Mouse (Mus musculus): ENCODE measurements around the gene Cotl1.

The Cotl1 gene

DNA sequence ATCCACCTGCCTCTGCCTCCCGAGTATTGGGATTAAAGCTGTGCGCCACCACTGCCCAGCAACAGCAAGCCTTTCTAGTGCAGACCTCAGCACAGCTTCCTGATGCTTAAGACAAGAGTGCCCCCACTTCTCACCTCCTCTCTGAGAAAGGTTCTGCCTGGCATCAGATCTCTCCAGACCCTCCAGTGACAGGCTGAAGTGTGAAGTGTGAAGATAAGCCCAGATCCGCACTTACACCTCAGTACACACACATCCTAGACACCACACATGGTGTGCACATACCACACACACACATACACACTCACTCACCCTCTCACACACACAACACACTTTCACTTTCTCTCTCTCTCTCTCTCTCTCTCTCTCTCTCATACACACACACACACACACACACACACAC is 53.5 kb downstream of the Cotl1 start:
- peak; percentile 72 for DNase-seq (ENCODE audit: low read depth)

DNA sequence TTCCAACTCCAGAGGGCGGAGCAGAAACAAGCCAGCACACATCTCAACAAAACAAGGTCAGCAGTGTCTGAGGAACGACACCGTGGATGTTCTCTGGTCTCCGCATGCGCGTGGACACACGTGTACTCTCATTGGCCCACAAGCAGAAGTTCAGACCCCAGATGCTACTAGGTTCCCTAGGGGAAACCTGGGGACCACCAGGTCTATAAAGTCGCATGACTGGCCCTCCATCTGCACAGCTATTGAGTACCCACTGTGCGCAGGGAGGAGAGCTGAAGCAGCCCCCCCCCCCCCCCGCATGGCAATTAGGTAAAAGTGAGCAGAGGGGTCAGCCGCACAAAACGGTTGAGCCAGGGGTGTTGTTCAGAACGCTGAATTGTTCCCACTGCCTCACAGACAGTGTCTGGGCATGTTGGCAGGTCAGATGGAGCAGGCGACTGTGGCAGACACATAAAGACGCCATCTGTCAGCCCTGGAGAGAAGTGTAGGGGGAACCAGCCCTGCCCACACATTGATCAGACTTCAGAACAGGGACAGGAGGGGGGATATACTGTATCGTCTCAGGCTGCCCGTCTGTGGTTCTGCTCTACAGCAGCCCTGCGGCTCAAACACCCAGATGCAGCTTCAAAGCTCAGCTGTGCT is 54.5 kb downstream of the Cotl1 start:
- no peak for DNase-seq (ENCODE audit: low read depth)

DNA sequence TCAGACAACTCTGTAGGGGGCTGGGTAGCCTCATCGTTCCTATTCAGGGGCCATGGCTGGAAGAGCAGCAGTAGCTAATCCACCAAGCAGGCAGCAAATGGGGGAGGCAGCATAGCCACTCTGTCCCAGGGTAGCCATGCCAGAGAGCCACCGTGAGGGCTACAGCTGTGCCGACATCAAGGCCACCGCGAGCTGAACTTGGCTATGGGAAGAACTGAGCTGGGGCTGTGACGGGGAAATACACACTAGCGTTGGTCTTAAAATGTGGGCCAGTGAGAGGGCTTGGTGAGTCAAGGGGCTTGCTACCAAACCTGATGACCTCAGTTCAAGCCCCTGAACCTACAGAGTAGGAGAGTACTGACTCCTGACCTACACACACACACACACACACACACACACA is 55.7 kb downstream of the Cotl1 start:
- DNase-seq (ENCODE audit: low read depth): peak; percentile 59

DNA sequence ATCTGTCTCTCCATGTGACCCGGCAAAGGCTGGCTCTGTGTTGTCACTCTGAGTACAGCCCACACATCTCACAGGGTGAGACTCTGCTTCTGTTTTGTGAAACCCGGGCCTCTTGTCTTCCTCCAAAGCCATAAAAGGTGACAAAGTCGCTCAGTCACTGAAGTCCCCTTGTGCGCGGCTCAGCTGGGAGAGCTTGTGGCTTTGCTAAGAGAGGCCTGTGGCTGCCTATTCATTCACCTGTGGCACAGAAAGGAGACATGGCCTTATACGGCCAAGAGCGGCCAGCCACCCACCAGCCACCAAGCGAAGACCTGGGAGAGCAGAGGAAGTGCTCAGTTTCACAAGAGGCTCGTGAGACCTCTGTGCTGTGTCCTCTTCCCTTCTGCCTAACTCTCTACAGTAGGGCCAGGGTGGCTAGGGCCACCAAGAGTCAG is 56.2 kb downstream of the Cotl1 start:
- DNase-seq (ENCODE audit: low read depth): peak; percentile 81

DNA sequence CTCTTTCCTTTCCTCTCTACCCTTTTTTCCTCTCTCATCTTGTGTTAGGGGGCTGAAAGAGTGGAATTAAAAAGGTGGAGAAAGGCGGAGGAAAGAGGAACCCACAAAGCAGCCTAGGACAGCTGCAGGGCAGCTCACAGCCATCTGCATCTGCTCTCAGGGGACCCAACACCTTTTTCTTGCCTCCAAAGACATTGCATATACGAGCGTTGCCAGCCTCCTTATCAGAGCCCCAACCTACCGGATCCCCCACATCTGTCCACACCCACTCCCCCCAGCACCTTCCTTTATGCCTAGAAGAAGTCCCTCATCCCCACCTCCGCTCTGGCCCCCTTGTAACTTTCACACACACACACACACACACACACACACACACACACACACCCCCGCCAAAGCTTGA is 56.8 kb downstream of the Cotl1 start:
- DNase-seq (ENCODE audit: low read depth): peak; percentile 58

DNA sequence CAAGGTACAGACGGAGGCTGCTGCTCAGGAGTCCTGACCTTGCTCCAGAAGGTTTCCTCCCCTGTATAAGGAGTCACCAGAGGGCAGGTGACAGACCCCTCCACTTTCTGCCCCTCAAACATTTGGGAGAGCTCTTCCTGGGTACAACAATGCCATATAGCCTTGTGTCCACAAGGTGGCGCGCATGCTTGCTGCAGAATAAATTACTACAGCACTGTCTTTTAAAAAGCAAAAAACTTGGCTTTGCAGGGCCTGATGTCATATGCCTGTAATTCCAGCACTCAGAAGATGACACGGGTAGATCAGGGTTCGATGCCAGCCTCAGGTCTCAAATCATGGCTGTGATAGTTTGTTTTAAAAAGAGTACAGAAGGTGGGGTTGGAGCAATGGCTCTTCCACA is 57.6 kb downstream of the Cotl1 start:
- peak; percentile 91 for DNase-seq (ENCODE audit: low read depth)

DNA sequence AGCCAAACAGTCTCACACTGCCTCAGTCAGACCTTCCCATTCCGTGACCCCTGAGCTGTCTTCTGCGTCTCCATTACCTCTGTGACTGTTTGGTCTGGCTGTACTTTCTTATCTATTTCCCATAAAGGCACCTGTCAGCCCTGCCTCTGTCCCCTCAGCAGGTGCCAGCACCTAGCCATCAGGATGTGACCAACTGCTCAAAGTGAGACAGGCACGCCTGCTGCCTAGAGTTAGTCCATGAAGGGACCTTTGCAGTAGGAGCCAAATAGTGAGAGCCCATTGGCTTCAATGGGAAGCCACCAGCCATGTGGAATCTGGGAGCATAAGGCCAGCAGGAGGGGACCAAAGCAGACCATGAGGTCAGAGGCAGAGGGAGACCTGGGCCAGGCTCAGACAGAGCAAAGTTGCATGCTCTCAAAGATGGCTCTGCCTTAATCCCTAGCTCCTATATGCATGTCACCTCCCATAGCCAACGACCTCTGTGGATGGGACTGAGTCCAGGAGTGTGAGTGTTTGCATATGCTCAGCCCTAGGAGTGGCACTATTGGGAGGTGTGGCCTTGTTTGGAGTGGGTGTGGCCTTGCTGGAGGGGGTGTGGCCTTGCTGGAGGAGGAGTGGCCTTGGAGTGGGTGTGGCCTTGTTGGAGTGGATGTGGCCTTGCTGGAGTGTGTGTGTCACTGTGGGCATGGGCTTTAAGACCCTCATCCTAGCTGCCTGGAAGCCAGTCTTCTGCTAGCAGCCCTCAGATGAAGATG is 59.1 kb downstream of the Cotl1 start:
- DNase-seq (ENCODE audit: low read depth): peak; percentile 65

DNA sequence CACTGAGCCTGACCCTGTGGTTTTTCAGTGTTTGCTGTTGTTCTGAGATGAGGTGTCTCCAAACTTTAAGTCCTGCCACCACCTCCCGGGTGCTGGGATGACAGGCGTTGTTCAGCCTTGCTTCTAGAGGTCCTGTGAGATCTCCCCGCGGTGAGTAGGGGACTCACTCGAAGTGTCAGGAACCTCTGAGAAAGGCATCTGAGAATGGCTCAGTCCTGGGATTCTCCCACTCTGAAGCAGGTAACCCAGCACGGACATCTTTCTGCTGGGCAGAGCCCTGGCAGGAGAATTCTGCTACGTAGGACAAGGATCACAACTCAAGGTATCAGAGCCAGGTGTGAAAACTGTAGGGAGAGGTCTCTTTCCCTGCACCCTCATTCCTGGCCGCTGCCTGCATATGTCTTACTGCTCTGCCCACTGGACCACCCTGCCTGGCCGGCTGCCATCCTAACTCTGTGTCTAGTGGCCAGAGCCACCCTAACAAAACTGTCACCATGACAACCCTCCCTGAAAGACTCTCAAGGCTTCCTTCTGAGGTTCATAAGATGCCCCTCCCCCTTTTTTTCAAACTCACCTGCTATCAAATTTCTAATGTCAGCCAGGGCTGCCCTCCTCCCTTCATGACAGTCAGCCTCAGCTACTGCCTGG is 59.8 kb downstream of the Cotl1 start:
- no peak for DNase-seq (ENCODE audit: low read depth)

DNA sequence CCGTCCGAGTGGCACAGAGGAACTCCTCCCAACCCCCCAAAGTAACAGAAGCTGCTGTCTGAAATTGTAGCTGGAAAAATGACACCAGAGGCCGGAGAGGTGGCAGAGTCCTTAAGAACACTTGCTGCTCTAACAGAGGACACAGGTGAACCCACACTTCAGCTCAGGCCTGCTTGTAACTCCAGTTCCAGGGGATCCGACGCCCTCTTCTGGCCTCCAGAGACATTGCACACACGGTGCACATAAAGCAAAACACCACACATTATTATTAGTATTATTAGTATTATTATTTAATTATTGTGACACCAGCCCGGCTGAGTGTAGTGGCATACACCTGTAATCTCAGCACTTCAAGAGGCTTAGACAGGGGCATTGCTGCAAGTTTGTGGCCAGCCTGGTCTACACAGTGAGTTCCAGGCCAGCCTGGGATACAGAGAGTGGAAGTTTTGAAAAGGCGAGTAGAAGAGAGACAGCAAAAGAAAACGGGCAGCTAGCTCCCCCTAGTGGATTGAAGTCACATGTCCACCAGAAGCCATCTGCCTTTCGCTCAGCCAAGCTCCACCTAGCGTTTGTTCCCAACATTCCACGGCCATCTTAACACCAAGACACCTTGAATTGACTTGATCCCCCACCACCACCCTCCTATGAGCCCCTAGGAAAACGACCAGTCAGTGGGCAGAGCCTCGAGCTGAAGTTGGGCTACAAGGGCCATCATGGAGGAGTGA is 61.2 kb downstream of the Cotl1 start:
- DNase-seq (ENCODE audit: low read depth): peak; percentile 93

DNA sequence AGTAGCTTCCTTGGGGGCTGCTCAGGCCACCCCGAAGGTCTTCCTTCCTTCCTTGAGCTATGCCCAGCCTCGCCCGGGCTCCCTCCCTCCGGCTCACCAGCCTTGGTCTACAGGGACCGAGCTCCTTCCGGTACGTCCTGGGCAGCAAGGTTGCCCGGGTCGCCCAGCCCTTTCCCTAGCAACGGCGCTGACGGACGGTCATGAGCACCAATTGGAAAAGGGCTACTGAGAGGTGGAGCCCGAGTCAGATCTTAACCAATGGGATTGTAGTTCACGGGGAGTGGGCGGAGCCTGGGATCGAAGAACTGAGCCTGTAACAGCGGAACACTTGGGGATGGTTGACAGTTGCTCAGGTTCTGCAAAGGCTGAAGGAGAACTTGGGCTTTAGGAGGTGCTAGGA is 62.1 kb downstream of the Cotl1 start, which contains the start of gene Tldc1:
TSS of gene Tldc1 (minus strand) at position 154 of the 400 bp plus-strand sequence.
- peak; percentile 99 for DNase-seq (ENCODE audit: low read depth)

DNA sequence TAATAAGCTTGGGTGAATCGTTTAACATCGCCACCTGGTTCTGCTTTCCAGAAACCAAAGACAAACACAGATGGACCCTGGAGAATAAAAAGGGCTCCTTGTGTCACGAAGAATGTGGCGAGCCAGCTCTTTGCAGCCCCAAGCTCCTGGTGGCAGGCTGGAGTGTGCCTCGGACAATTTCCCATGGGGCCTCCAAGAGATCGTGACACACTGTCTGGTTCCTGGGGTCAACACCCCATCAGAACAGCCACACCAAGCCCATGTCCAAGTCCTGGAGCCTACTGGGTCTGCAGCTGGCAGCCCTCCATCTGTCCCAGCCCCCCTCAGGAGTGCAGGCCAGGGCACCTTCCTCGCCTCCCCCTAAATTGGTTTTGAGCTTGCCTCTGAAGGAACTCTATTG is 62.6 kb downstream of the Cotl1 start:
- no peak for DNase-seq (ENCODE audit: low read depth)

DNA sequence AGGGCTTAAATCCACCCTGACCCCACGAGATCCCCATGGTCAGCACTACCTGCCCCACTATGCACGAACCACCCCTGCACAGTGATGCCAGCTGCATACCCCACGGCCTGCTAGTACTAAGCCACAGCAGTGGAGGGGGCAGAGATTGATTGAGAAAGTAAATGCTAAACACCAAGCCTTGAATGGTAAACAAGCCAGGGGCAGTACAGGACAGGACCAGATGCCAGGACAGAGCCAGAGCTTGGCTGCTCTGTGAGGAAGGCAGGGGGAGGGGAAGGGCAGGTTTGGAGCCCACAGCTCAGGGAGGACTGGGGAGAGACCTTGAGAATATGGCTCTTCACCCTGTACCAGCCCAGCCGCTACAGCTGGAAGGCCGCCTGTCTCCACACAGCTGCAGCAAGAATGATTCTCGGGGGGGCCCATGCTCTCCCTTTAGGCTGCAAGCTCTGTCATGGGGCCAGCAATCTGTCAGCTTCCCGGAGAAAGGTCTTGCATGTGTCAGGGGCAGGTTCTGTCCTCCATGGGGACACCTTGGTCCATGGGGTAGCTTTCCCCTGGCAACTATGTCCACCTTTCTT is 63.6 kb downstream of the Cotl1 start:
- no peak for DNase-seq (ENCODE audit: low read depth)

DNA sequence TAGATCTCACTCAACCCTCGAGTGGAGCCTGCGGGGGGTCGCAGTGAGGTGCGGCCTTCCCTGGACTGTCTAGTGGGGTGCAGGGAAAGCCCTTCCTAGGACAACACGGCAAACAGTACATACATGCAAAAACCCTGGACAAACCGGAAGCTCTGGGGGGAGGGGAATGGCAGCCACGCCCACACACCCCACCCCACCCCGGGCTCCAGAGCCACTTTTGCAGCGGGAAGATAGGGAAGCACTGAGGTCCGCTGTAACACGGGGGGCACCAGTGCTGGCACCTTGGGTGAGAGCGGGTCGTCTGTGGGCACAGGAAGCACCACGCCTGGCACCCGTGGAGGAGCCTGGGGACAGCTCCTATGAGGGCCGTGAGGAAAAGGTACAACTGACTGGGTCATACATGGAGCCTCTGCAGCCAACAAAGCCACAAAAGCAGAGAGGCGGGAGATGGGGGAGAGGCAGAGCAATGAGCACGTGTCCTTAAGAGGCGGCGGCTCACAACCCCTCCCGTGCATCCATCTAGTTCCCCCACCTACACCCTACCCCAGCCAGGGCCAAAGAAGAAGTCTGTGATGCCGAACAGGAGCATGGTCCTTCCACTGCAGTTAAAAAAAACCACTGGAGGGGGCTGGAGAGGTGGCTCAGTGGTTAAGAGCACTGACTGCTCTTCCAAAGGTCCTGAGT is 74.4 kb downstream of the Cotl1 start:
- DNase-seq (ENCODE audit: low read depth): no peak

DNA sequence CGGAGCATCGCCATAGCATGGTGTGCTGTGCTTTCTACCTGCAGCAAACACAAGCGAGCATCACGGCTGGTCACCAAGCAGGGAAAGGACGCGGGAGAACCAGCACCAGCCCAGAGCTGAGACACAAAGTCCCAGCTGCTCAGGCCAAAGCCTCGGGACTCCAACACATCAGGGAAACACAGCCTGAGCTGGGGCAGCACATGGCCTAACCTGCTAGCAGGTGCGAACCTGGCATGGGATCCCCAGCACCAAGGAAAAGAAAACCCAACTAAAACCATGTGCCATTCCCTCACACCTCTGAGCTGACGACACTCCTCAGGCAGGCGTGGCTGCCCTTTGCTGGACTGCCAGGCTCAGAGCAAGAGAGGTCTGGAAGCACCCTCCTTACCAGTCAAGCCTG is 75.0 kb downstream of the Cotl1 start:
- no peak for DNase-seq (ENCODE audit: low read depth)

DNA sequence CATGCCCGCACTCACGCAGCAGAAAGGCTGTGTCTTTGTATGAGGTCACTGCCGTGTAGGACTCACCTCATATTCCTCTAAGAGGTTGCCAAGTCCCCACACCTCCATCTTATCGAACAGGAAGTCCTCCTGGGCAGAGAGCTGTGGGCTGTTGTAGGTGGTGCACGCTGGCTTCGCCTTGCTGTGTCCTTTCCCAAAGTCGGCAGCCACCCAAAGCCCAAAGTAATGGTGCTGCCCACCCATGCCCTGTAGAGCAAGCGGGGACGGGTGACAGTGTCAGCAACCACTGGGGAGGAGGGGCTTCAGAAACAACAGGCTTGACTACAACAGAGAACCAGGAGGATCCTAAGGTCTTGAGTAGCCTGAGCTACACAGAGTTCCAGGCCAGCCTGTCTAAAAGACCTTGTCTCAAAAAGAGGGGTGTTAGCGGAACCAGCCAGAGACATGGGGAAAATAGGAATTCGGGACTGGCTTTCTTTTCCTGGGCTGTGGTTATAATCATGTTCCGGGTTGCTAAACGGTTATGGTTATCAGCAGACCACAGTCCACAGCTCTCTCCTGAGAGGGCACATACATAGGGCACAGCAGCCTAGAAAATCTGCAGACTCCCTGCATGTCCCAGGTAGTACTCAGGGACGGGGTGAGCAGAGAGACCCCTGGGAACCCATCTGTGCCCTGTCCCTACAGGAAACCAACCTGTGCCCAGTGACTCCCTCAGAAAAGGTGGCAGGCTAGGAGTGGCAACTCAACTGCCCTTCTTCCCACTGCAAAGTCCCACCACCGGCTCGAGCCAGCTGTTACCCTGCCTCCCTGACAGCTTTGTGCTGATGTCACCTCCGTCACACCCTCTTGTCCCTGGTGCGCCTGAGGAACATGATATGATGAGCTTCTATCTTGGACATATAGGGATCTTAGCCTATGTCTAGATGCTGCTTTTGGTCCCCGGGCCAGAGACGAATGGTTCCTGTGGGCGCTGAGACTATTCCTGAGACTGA is 77.8 kb downstream of the Cotl1 start:
- no peak for DNase-seq (ENCODE audit: low read depth)

DNA sequence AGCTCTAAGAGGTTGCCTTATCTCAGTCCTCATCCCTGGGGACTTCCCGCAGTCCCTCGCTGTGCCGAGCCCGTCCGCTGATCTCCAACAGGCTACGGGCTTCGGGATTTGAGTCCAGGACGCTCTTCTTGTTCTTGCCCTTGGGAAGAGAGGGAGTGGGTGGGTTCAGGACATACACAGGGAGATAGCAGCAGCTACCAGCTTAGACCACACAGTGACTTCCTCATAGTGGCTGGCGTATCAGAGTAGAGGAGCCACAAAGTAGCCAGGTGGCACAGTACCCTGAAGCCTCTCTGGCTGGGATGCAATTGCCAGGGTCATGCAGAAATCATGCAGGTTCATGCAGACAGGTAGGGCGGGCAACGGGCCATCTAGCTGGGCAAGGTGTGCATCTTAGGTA is 78.7 kb downstream of the Cotl1 start:
- no peak for DNase-seq (ENCODE audit: low read depth)

Measured in naive thymus-derived CD4-positive, alpha-beta T cell, adult 2 months (primary cell).